Mouse (Mus musculus): ENCODE results near the gene Carf. TPM values are rescaled to one million over a fixed set of nuclear protein-coding genes. Genes with fewer than 3 reads are reported as not detected.
"Not testable (repeated sequence)": the region's sequence is repeated elsewhere in the genome, so short reads cannot be mapped to it uniquely, and the experiment has no call there.

Gene Carf
- polyA plus RNA-seq, 1 experiment from 2014 or later = 7.4 TPM

- Histone ChIP-seq H3K4me1 (no peaks in the 10 kb centered on the region), H3K4me2 (replicated peaks) (no peak overlapping the region), H3K9me3 (0 out of 2 replicates have a peak, but pooled peaks cover 3% of the 10 kb centered on the region), H3K36me3 (peaks cover 14% of the 10 kb centered on the region), H3K27ac (replicated peaks) (no peak overlapping the region), H3K9ac (replicated peaks) (no peak overlapping the region), H3K27me3 (no peaks in the 10 kb centered on the region), H3K4me3 (no peak overlapping the region)
- ATAC-seq (replicated peaks) = no peak
- WGBS = 85% methylated on average over 7 of the region's 7 CpGs
These were observed 19.8 kb downstream of the Carf start for GRCm38 (mm10) chr1:60117721-60118455.

GRCm38 (mm10) chr1:60137346-60137745, 39.3 kb downstream of the Carf start:
- ATAC-seq (replicated peaks) = no peak
- 39% methylated on average over 9 of the region's 9 CpGs for WGBS
- H3K4me1 ChIP-seq = no peaks in the 10 kb centered on the region

GRCm38 (mm10) chr1:60152700-60153099, 54.7 kb downstream of the Carf start:
- WGBS = 76% methylated on average over 5 of the region's 5 CpGs
- Histone ChIP-seq H3K4me1 (no peaks in the 10 kb centered on the region), H3K4me3 (no peak overlapping the region), H3K4me2 (replicated peaks) (no peak overlapping the region), H3K9ac (replicated peaks) (no peak overlapping the region), H3K27me3 (no peaks in the 10 kb centered on the region), H3K9me3 (no peaks in the 10 kb centered on the region), H3K36me3 (peaks cover 3% of the 10 kb centered on the region; the same call in 1 of the 2 replicates), H3K27ac (replicated peaks) (no peak overlapping the region)
- ATAC-seq (replicated peaks) = no peak

More at GRCm38 (mm10) chr1:60137346-60137745, 39.3 kb downstream of the Carf start:
- Histone ChIP-seq H3K27ac (replicated peaks) (no peak overlapping the region), H3K27me3 (no peaks in the 10 kb centered on the region), H3K9me3 (no peaks in the 10 kb centered on the region), H3K4me3 (no peak overlapping the region), H3K9ac (replicated peaks) (no peak overlapping the region), H3K4me2 (replicated peaks) (no peak overlapping the region), H3K36me3 (peaks cover 4% of the 10 kb centered on the region; the same call in 1 of the 2 replicates)

- WGBS = 85% methylated on average over 7 of the region's 7 CpGs
- H3K4me2 ChIP-seq (replicated peaks) = no peak overlapping the region
These were observed 58.6 kb downstream of the Carf start for GRCm38 (mm10) chr1:60156651-60157050.

GRCm38 (mm10) chr1:60158411-60158810, 60.4 kb downstream of the Carf start:
- H3K4me1 ChIP-seq = no peaks in the 10 kb centered on the region
- WGBS = 64% methylated on average over 3 of the region's 3 CpGs
- no peak overlapping the region for H3K4me2 ChIP-seq (replicated peaks)
- H3K9ac ChIP-seq (replicated peaks) = no peak overlapping the region
- H3K27me3 ChIP-seq = no peaks in the 10 kb centered on the region
- no peak overlapping the region for H3K4me3 ChIP-seq
- H3K36me3 ChIP-seq = no peaks in the 10 kb centered on the region
- ATAC-seq (replicated peaks) = no peak
- no peaks in the 10 kb centered on the region for H3K9me3 ChIP-seq
- no peak overlapping the region for H3K27ac ChIP-seq (replicated peaks)

More at GRCm38 (mm10) chr1:60156651-60157050, 58.6 kb downstream of the Carf start:
- Histone ChIP-seq H3K27ac (replicated peaks) (no peak overlapping the region), H3K4me1 (no peaks in the 10 kb centered on the region), H3K4me3 (no peak overlapping the region), H3K9me3 (no peaks in the 10 kb centered on the region), H3K9ac (replicated peaks) (no peak overlapping the region), H3K27me3 (no peaks in the 10 kb centered on the region), H3K36me3 (no peaks in the 10 kb centered on the region)
- no peak for ATAC-seq (replicated peaks)

GRCm38 (mm10) chr1:60163676-60164075, 65.6 kb downstream of the Carf start:
- Histone ChIP-seq H3K9ac (replicated peaks) (no peak overlapping the region), H3K4me3 (no peak overlapping the region), H3K27me3 (no peaks in the 10 kb centered on the region), H3K4me2 (replicated peaks) (no peak overlapping the region), H3K9me3 (no peaks in the 10 kb centered on the region), H3K4me1 (no peaks in the 10 kb centered on the region), H3K36me3 (no peaks in the 10 kb centered on the region), H3K27ac (replicated peaks) (no peak overlapping the region)
- 93% methylated on average over 3 of the region's 3 CpGs for WGBS
- no peak for ATAC-seq (replicated peaks)

- no peaks in the 10 kb centered on the region for H3K27me3 ChIP-seq
- ATAC-seq (replicated peaks) = no peak
- no peak overlapping the region for H3K4me3 ChIP-seq
- H3K4me1 ChIP-seq = no peaks in the 10 kb centered on the region
- WGBS = 83% methylated on average over 2 of the region's 2 CpGs
- no peaks in the 10 kb centered on the region for H3K36me3 ChIP-seq
- H3K4me2 ChIP-seq (replicated peaks) = no peak overlapping the region
- no peak overlapping the region for H3K27ac ChIP-seq (replicated peaks)
- H3K9ac ChIP-seq (replicated peaks) = no peak overlapping the region
- no peaks in the 10 kb centered on the region for H3K9me3 ChIP-seq
These were observed 71.6 kb downstream of the Carf start for GRCm38 (mm10) chr1:60169626-60170025.

GRCm38 (mm10) chr1:60170251-60170650, 72.2 kb downstream of the Carf start:
- Histone ChIP-seq H3K9ac (replicated peaks) (no peak overlapping the region), H3K4me3 (no peak overlapping the region), H3K4me2 (replicated peaks) (no peak overlapping the region), H3K36me3 (no peaks in the 10 kb centered on the region), H3K27me3 (no peaks in the 10 kb centered on the region), H3K27ac (replicated peaks) (no peak overlapping the region), H3K4me1 (no peaks in the 10 kb centered on the region), H3K9me3 (no peaks in the 10 kb centered on the region)
- WGBS = 83% methylated on average over 2 of the region's 2 CpGs
- no peak for ATAC-seq (replicated peaks)

GRCm38 (mm10) chr1:60173119-60173518, 75.1 kb downstream of the Carf start:
- no peak overlapping the region for H3K4me3 ChIP-seq
- no peak for ATAC-seq (replicated peaks)
- H3K27ac ChIP-seq (replicated peaks) = no peak overlapping the region
- H3K9me3 ChIP-seq = no peaks in the 10 kb centered on the region
- no peaks in the 10 kb centered on the region for H3K4me1 ChIP-seq
- no peaks in the 10 kb centered on the region for H3K36me3 ChIP-seq
- no peaks in the 10 kb centered on the region for H3K27me3 ChIP-seq
- 90% methylated on average over 3 of the region's 3 CpGs for WGBS
- no peak overlapping the region for H3K9ac ChIP-seq (replicated peaks)
- no peak overlapping the region for H3K4me2 ChIP-seq (replicated peaks)

GRCm38 (mm10) chr1:60177814-60178213, 79.8 kb downstream of the Carf start:
- H3K9me3 ChIP-seq; H3K4me2 ChIP-seq (replicated peaks); ATAC-seq (replicated peaks); H3K36me3 ChIP-seq; H3K27me3 ChIP-seq; H3K9ac ChIP-seq (replicated peaks); H3K27ac ChIP-seq (replicated peaks); H3K4me3 ChIP-seq: not testable (repeated sequence)
- WGBS = 91% methylated on average over 1 of the region's 1 CpGs
- peaks cover 16% of the 10 kb centered on the region for H3K4me1 ChIP-seq

- Histone ChIP-seq H3K9ac (replicated peaks) (peak overlapping the region; percentile 77), H3K4me3 (peak overlapping the region; percentile 78), H3K4me2 (replicated peaks) (peak overlapping the region; percentile 56), H3K36me3 (no peaks in the 10 kb centered on the region), H3K27ac (replicated peaks) (peak overlapping the region; percentile 86; the same call in 1 of the 2 replicates), H3K27me3 (no peaks in the 10 kb centered on the region), H3K9me3 (no peaks in the 10 kb centered on the region), H3K4me1 (peaks cover 16% of the 10 kb centered on the region)
- no peak for ATAC-seq (replicated peaks)
- WGBS = 20% methylated on average over 4 of the region's 4 CpGs
These were observed 81.3 kb downstream of the Carf start for GRCm38 (mm10) chr1:60179376-60179775.

- H3K4me1 ChIP-seq = peaks cover 16% of the 10 kb centered on the region
- H3K9me3 ChIP-seq = no peaks in the 10 kb centered on the region
- peak within 1 kb of the TSS; percentile 56 for H3K4me2 ChIP-seq (replicated peaks)
- H3K27ac ChIP-seq (replicated peaks) = peak within 1 kb of the TSS; percentile 86
- peak within 1 kb of the TSS; percentile 77 for H3K9ac ChIP-seq (replicated peaks)
- no peaks in the 10 kb centered on the region for H3K27me3 ChIP-seq
- peak; percentile 99 for ATAC-seq (replicated peaks)
- WGBS = under 1% methylated on average over 70 of the region's 74 CpGs
- peak within 1 kb of the TSS; percentile 78 for H3K4me3 ChIP-seq
- H3K36me3 ChIP-seq = no peaks in the 10 kb centered on the region
These were observed 82.1 kb downstream of the Carf start, which contains the start of gene Nbeal1 for GRCm38 (mm10) chr1:60179932-60180783. Nbeal1 (plus strand) TSS chr1:60180599.

Data from forebrain, embryonic 15.5 days (tissue).